Mouse (Mus musculus): ENCODE results near the gene Rtp3. TPM values are rescaled to one million over a fixed set of nuclear protein-coding genes. Genes with fewer than 3 reads are reported as not detected.

The Rtp3 gene
- 0.24 and 0.81 TPM in 2 replicates for polyA plus RNA-seq (2015; fragmentation: Nextera tagmentation; extraction: Ambion mirVana)

DNA sequence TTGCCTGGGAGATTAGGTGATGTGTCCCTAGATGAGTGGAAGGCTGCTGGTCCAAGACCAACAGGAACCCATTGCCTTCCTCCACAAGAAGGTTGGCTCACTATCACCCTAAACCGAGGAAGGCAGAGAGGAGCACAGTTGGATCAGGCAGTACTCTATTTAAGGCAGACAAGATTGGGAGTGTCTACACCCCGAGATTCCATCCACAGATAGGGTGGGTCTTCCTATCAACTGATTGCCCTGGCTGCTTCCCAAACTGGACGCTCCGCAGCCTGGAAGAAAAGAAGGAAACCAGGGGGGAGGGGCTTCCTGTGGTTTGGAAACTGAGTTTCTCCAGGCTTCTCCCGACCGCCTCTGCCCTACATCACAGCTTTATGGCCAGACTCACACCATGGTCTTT, at the start of gene Rtp3:
Gene Rtp3 (minus strand): TSS at position 380 of the 400 bp plus-strand sequence.
- Histone ChIP-seq H3K27me3 (replicated peaks) (no peaks in the 10 kb centered on the region), H3K9me3 (no peaks in the 10 kb centered on the region), H3K36me3 (no peaks in the 10 kb centered on the region), H3K27ac (no peak within 1 kb of the TSS), H3K4me3 (replicated peaks) (no peak within 1 kb of the TSS), H3K4me1 (replicated peaks) (peaks cover 3% of the 10 kb centered on the region; the same call in 1 of the 2 replicates), H3K4me2 (replicated peaks) (no peak within 1 kb of the TSS), H3K9ac (no peak within 1 kb of the TSS)
- ATAC-seq, result no peak
- WGBS, result 37% methylated on average over 6 of the region's 6 CpGs

DNA sequence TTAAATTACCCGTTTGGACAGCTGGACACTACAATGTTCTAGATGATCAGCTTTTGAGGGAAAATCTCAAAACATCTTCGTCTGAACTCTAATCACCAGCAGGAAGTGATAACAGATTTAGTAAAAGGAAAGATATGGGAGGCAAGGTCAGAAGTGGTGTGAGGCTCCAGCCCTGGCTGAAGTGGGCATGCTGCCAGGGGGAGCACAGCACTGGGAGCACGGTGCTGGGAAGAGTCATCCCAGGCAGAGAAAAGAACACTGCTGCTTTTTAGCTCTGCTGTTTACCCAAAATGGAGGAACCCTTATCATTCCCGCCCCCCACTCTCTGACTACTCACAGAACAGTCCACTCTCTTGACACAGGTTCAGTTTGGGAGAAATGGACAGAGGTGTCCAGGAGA, 49.6 kb upstream of the Rtp3 start:
- Histone ChIP-seq H3K36me3 (no peaks in the 10 kb centered on the region), H3K4me2 (replicated peaks) (no peak overlapping the region), H3K9me3 (no peaks in the 10 kb centered on the region), H3K27ac (no peak overlapping the region), H3K4me1 (replicated peaks) (no peaks in the 10 kb centered on the region), H3K4me3 (replicated peaks) (no peak overlapping the region), H3K27me3 (replicated peaks) (no peaks in the 10 kb centered on the region), H3K9ac (no peak overlapping the region)
- ATAC-seq, result no peak
- WGBS, result 70% methylated on average over 4 of the region's 4 CpGs

- Histone ChIP-seq H3K4me3 (replicated peaks) (no peak overlapping the region), H3K4me2 (replicated peaks) (no peak overlapping the region), H3K27ac (no peak overlapping the region), H3K27me3 (replicated peaks) (no peaks in the 10 kb centered on the region), H3K4me1 (replicated peaks) (no peaks in the 10 kb centered on the region), H3K9ac (no peak overlapping the region), H3K9me3 (no peaks in the 10 kb centered on the region), H3K36me3 (no peaks in the 10 kb centered on the region)
- WGBS, result 93% methylated on average over 4 of the region's 4 CpGs
- no peak for ATAC-seq
Observed at GRCm38 (mm10) chr9:111033717-111034116, 43.3 kb upstream of the Rtp3 start.

DNA sequence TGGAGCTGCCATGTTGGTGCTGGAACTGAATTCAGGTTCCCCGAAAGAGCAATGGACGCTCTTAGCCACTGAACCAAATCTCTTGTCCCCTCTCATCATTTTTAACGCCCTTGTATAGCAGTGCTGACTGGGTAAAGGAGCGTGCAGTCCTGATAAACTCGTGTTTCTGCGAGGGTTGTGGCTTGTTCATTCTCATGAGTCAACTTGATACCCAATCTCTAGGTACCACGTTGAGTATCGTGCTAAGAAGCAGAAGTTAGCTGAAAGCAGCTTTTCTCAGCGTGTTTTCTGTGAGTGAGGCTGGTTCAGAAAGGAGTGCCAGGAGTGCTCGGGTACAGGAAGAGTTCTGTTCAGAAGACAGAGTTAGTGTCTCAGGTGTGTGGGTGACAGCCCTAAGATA, 36.4 kb upstream of the Rtp3 start:
- H3K4me1 ChIP-seq (replicated peaks), result no peaks in the 10 kb centered on the region
- 86% methylated on average over 10 of the region's 10 CpGs for WGBS
- H3K36me3 ChIP-seq, result no peaks in the 10 kb centered on the region
- no peaks in the 10 kb centered on the region for H3K9me3 ChIP-seq
- H3K9ac ChIP-seq, result no peak overlapping the region
- H3K4me3 ChIP-seq (replicated peaks), result no peak overlapping the region
- no peak for ATAC-seq
- H3K27me3 ChIP-seq (replicated peaks), result no peaks in the 10 kb centered on the region
- H3K27ac ChIP-seq, result no peak overlapping the region
- H3K4me2 ChIP-seq (replicated peaks), result no peak overlapping the region

- Histone ChIP-seq H3K27ac (no peak within 1 kb of the TSS), H3K27me3 (replicated peaks) (no peaks in the 10 kb centered on the region), H3K4me2 (replicated peaks) (no peak within 1 kb of the TSS), H3K4me3 (replicated peaks) (no peak within 1 kb of the TSS), H3K9me3 (no peaks in the 10 kb centered on the region), H3K4me1 (replicated peaks) (no peaks in the 10 kb centered on the region; the same call in 1 of the 2 replicates), H3K9ac (no peak within 1 kb of the TSS), H3K36me3 (no peaks in the 10 kb centered on the region)
- 47% methylated on average over 5 of the region's 5 CpGs for WGBS
- ATAC-seq, result peak; percentile 95
Observed at GRCm38 (mm10) chr9:111019022-111019421, 28.6 kb upstream of the Rtp3 start, which contains the start of gene Ltf. Gene Ltf (plus strand): TSS chr9:111019271.

DNA sequence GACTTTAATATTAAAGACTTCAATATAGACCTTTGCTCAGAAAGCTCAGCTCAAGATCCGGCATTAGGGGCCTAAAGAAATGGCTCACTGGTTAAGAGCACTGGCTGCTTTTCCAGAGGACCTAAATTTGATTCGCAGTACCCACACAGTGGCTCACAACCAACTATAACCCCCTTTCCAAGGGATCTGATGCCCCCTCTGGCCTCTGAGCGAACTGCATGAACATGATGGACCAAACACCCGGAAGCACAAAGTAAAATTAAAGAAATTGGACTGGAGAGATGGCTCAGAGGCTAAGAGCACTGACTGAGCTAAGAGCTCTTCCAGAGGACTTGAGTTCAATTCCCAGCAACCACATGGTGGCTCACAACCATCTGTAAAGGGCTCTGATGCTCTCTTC, 25.3 kb upstream of the Rtp3 start:
- Histone ChIP-seq H3K4me1 (replicated peaks) (no peaks in the 10 kb centered on the region; the same call in 1 of the 2 replicates), H3K27ac (no peak overlapping the region), H3K4me2 (replicated peaks) (no peak overlapping the region), H3K36me3 (no peaks in the 10 kb centered on the region), H3K4me3 (replicated peaks) (no peak overlapping the region), H3K9ac (no peak overlapping the region), H3K27me3 (replicated peaks) (no peaks in the 10 kb centered on the region), H3K9me3 (no peaks in the 10 kb centered on the region)
- ATAC-seq, result no peak
- 83% methylated on average over 4 of the region's 4 CpGs for WGBS

DNA sequence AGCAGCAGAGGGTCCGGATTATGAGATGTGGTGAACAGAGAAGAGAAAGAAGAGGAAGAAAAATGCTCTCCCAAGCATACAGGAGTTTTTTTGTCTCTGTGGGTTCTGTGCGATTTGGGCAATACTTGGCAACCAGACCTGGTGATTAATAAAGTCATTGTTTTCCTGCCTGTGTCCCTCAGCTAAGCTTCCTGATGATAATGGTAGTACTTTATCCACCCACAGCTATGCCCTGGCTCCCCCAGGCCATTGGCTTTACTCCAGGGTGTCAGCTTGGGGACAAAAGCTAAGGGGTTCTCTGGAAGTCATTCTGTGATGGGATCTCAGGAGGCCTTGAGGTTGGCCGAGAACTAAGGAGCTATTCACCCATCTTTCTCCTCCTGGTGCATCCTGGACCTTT, 21.7 kb upstream of the Rtp3 start:
- Histone ChIP-seq H3K4me1 (replicated peaks) (no peaks in the 10 kb centered on the region), H3K9me3 (no peaks in the 10 kb centered on the region), H3K4me2 (replicated peaks) (no peak overlapping the region), H3K27ac (no peak overlapping the region), H3K27me3 (replicated peaks) (no peaks in the 10 kb centered on the region), H3K36me3 (no peaks in the 10 kb centered on the region), H3K9ac (no peak overlapping the region), H3K4me3 (replicated peaks) (no peak overlapping the region)
- no peak for ATAC-seq
- 79% methylated on average over 3 of the region's 3 CpGs for WGBS

DNA sequence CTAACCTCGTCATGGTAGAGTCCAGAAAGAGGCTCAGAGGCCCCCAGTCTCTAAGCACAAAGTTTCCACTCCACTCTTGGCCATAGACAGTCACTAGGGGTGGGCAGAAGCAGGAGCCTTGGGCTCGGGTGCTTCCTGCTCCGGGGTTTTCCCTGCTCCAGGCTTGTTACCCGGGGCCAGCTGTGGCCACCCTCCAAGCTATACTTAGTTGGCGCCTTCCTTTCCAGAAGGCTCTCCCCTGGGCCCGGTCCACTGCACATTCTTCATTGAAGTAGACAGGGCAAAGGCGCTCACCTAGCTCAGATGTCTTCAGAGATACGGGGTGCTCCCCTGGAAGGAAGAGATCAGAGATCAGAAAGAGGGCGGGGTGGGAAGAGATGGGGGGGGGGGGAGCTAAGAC, 21.2 kb upstream of the Rtp3 start:
- no peak overlapping the region for H3K9ac ChIP-seq
- H3K4me3 ChIP-seq (replicated peaks), result no peak overlapping the region
- no peaks in the 10 kb centered on the region for H3K36me3 ChIP-seq
- H3K4me2 ChIP-seq (replicated peaks), result no peak overlapping the region
- H3K4me1 ChIP-seq (replicated peaks), result no peaks in the 10 kb centered on the region
- WGBS, result 77% methylated on average over 9 of the region's 9 CpGs
- no peak overlapping the region for H3K27ac ChIP-seq
- H3K27me3 ChIP-seq (replicated peaks), result no peaks in the 10 kb centered on the region
- H3K9me3 ChIP-seq, result no peaks in the 10 kb centered on the region
- ATAC-seq, result no peak

GRCm38 (mm10) chr9:111009763-111010162, 19.4 kb upstream of the Rtp3 start:
- no peaks in the 10 kb centered on the region for H3K4me1 ChIP-seq (replicated peaks)
- H3K36me3 ChIP-seq, result no peaks in the 10 kb centered on the region
- no peak overlapping the region for H3K27ac ChIP-seq
- ATAC-seq, result no peak
- H3K9ac ChIP-seq, result no peak overlapping the region
- H3K27me3 ChIP-seq (replicated peaks), result no peaks in the 10 kb centered on the region
- H3K9me3 ChIP-seq, result no peaks in the 10 kb centered on the region
- no peak overlapping the region for H3K4me2 ChIP-seq (replicated peaks)
- WGBS, result 73% methylated on average over 3 of the region's 3 CpGs
- no peak overlapping the region for H3K4me3 ChIP-seq (replicated peaks)

DNA sequence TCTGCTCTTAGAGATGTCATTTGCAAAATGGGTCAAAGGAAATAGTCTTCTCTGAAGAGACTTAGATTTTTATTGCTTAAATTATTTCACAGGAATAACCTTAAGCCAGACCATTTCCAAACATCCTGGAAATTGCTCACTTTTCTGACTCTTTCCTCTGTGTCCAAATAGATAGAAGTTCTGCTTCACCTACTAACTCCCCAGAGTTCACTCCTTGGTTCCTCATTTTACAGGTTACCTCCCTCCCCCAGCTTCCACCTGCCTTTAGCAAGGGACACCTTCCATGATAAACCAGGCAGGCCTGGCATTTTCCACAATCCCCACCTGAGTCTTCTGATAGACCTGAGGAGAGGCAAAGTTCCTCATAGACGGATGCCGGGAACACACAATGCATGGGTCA, 16.2 kb upstream of the Rtp3 start:
- no peak overlapping the region for H3K4me3 ChIP-seq (replicated peaks)
- WGBS, result 87% methylated on average over 2 of the region's 2 CpGs
- no peaks in the 10 kb centered on the region for H3K4me1 ChIP-seq (replicated peaks)

GRCm38 (mm10) chr9:111003279-111003678, 12.9 kb upstream of the Rtp3 start:
- Histone ChIP-seq H3K27me3 (replicated peaks) (no peaks in the 10 kb centered on the region), H3K9me3 (no peaks in the 10 kb centered on the region), H3K4me1 (replicated peaks) (0 out of 2 replicates have a peak, but pooled peaks cover 5% of the 10 kb centered on the region), H3K27ac (no peak overlapping the region), H3K9ac (no peak overlapping the region), H3K4me3 (replicated peaks) (no peak overlapping the region), H3K36me3 (no peaks in the 10 kb centered on the region), H3K4me2 (replicated peaks) (no peak overlapping the region)
- WGBS, result 86% methylated on average over 9 of the region's 9 CpGs
- ATAC-seq, result no peak

More for the DNA sequence above, 16.2 kb upstream of the Rtp3 start:
- no peak overlapping the region for H3K4me2 ChIP-seq (replicated peaks)
- H3K36me3 ChIP-seq, result no peaks in the 10 kb centered on the region
- H3K27me3 ChIP-seq (replicated peaks), result no peaks in the 10 kb centered on the region
- no peak for ATAC-seq
- no peak overlapping the region for H3K9ac ChIP-seq
- H3K27ac ChIP-seq, result no peak overlapping the region
- H3K9me3 ChIP-seq, result no peaks in the 10 kb centered on the region

DNA sequence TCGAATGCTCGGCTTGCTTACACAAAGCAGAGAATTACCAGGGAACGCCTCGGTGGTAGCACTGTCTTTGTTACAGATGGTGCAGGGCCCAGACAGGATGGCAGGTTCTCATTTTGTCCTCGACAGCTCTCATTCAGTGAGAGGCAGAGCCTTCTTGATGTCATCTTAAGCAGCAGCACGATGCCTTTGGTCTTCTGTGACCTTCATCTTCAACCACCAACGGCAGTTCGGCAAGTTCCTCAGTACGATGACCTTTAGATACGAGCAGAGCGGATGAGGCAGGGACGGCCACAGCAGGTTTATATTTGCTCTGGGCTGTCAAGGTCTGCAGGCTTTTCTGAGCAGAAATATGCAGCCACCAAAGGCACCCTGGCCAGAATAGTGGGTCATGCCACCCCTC, 11.2 kb upstream of the Rtp3 start:
- Histone ChIP-seq H3K27me3 (replicated peaks) (no peaks in the 10 kb centered on the region), H3K36me3 (no peaks in the 10 kb centered on the region), H3K27ac (no peak overlapping the region), H3K4me3 (replicated peaks) (no peak overlapping the region), H3K4me2 (replicated peaks) (no peak overlapping the region), H3K9me3 (no peaks in the 10 kb centered on the region), H3K9ac (no peak overlapping the region), H3K4me1 (replicated peaks) (0 out of 2 replicates have a peak, but pooled peaks cover 5% of the 10 kb centered on the region)
- ATAC-seq, result no peak
- WGBS, result 66% methylated on average over 12 of the region's 12 CpGs

DNA sequence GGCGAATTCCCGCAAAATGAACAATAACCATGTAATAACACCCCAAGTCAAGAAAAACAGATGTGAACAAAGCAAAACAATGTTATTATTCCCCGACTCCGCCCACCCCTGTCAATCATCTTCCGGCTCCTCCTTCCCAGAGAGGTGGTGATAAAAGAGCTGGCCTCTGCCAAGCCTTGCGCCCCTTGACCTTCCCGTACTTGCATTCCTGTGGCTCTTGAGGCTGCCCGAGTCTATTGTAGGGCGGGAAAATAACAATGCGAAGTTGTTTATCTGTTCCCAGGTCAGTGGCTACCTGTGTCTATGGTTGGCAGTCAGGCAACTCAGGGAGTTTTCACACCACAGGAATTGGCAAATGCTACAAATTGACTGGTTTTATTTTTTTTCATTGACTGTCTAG, 9.5 kb upstream of the Rtp3 start:
- Histone ChIP-seq H3K27me3 (replicated peaks) (no peaks in the 10 kb centered on the region), H3K4me3 (replicated peaks) (no peak overlapping the region), H3K36me3 (no peaks in the 10 kb centered on the region), H3K9ac (no peak overlapping the region), H3K4me2 (replicated peaks) (no peak overlapping the region), H3K4me1 (replicated peaks) (0 out of 2 replicates have a peak, but pooled peaks cover 5% of the 10 kb centered on the region), H3K27ac (no peak overlapping the region), H3K9me3 (no peaks in the 10 kb centered on the region)
- no peak for ATAC-seq
- 63% methylated on average over 10 of the region's 10 CpGs for WGBS

All from intestine, embryonic 15.5 days (tissue).